Mouse (Mus musculus): ENCODE measurements at regions not wholly inside any gene's neighbourhood (a gene's known extent, or its start where the extent isn't known, plus 50 kb on each side); places are given as distances from the start of the nearest gene placed in this dataset.
A peak's percentile ranks its signal among the peaks of the same experiment; 100 is the strongest.

DNA sequence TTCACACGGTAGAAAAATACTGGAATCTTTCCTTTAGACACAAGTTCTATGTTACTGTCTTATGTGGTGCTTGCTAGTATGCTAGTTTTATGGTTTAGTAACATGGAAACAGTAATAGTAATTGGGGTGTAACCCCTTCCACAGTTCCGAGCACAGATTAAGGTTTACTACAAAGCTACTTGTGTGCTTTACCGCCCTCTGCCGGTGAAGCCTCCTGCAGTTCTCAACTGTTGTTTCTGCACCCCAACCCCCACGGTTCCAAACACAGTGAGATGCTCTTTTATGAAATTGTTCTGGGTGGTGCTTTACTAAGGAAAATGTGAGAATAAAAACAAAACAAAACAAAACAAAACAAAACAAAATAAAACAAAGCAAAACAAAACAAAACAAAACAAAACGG, 234.3 kb downstream of the Hace1 start:
- no peaks in the 10 kb centered on the region for H3K27me3 ChIP-seq (replicated peaks)
- no peak overlapping the region for H3K4me2 ChIP-seq (ENCODE audit: insufficient read depth, low read depth, poor library complexity, severe bottlenecking)
- peaks cover 5% of the 10 kb centered on the region for H3K9me3 ChIP-seq (replicated peaks; ENCODE audit: low read length)
- DNase-seq (ENCODE audit: extremely low read depth) = peak; percentile 48
- in situ Hi-C loops (cut with MboI; ENCODE audit: low pct_ligation_motif_present, low pct_unique_long_range_greater_than_20kb, low sequenced_read_pairs) (no loop called here), dilution Hi-C loops (cut with MboI; ENCODE audit: extremely low pct_ligation_motif_present, extremely low pct_unique_long_range_greater_than_20kb, low sequenced_read_pairs) (no loop called here)
- H3K27ac ChIP-seq (ENCODE audit: insufficient read depth, low read depth) = no peak overlapping the region
- H3K9ac ChIP-seq (ENCODE audit: insufficient read depth, low read depth) = no peak overlapping the region
- no peaks in the 10 kb centered on the region for H3K79me2 ChIP-seq (replicated peaks; ENCODE audit: control insufficient read depth, extremely low read depth, insufficient read depth, poor library complexity, severe bottlenecking)
- no peaks in the 10 kb centered on the region for H3K4me1 ChIP-seq (ENCODE audit: control insufficient read depth in 1 of 2, insufficient read depth in 2 of 2)
- H3K36me3 ChIP-seq (replicated peaks in 1 of 2; ENCODE audit: control insufficient read depth in 1 of 2, insufficient read depth in 1 of 2, low read length in 1 of 2) = no peaks in the 10 kb centered on the region
- H3K4me3 ChIP-seq (replicated peaks in 1 of 3; ENCODE audit: low read depth in 2 of 3, low read length in 2 of 3, poor library complexity in 1 of 3) = no peak overlapping the region
- TF ChIP-seq SIN3A (IDR thresholded peaks at IDR 0.05; ENCODE audit: low read length) (no peak), NRF1 (IDR thresholded peaks at IDR 0.05; ENCODE audit: low read depth, low read length) (no peak), SMC3 (IDR thresholded peaks at IDR 0.05; ENCODE audit: low read depth, low read length) (peak; percentile 55), ZC3H11A (IDR thresholded peaks at IDR 0.05; ENCODE audit: low read depth, low read length) (no peak), MAFK (IDR thresholded peaks at IDR 0.05; ENCODE audit: insufficient replicate concordance, low read length) (no peak), JUN (IDR thresholded peaks at IDR 0.05; ENCODE audit: insufficient read depth, low read depth, low read length) (no peak), RAD21 (IDR thresholded peaks at IDR 0.05; ENCODE audit: low read depth, low read length) (peak; percentile 53), CTCF (conservative IDR thresholded peaks at IDR 0.05 in 1 of 2, IDR thresholded peaks at IDR 0.05 in 1 of 2; ENCODE audit: low read depth in 2 of 2, low read length in 2 of 2) (peak; percentile 36 to 67; a peak in 3 of 4 replicates), MAX (IDR thresholded peaks at IDR 0.05; ENCODE audit: low read length) (no peak), MEF2A (IDR thresholded peaks at IDR 0.05; ENCODE audit: borderline replicate concordance, low read depth, low read length) (no peak), ELF1 (IDR thresholded peaks at IDR 0.05; ENCODE audit: low read depth, low read length) (no peak), E2F4 (IDR thresholded peaks at IDR 0.05; ENCODE audit: insufficient replicate concordance, low read depth, low read length) (no peak)

DNA sequence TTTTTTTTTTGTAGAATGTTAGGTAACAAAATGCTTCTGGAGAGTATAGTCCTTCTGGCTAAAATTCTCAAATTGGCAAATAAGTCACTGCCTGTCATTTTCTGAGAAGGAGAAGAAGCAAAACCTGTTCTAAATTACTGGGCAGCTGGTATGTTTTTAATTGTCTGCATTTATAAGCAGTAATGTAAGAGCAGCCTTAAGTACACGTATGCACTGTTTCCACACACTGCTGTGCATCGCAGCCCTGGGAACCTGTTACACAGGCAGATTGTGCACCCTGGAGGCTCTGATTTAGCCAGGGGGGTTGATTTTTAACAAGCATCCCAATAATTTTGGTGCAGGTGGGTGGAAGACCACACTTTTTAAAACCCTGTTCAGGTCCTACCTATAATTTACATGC, 236.2 kb downstream of the Hace1 start:
- in situ Hi-C loops (cut with MboI; ENCODE audit: low pct_ligation_motif_present, low pct_unique_long_range_greater_than_20kb, low sequenced_read_pairs) = no loop called here
- no peaks in the 10 kb centered on the region for H3K4me1 ChIP-seq (ENCODE audit: control insufficient read depth in 1 of 2, insufficient read depth in 2 of 2)
- H3K4me3 ChIP-seq (replicated peaks in 1 of 3; ENCODE audit: low read depth in 2 of 3, low read length in 2 of 3, poor library complexity in 1 of 3) = no peak overlapping the region
- H3K27ac ChIP-seq (ENCODE audit: insufficient read depth, low read depth) = no peak overlapping the region
- H3K9ac ChIP-seq (ENCODE audit: insufficient read depth, low read depth) = no peak overlapping the region
- DNase-seq (ENCODE audit: extremely low read depth) = no peak
- dilution Hi-C loops (cut with MboI; ENCODE audit: extremely low pct_ligation_motif_present, extremely low pct_unique_long_range_greater_than_20kb, low sequenced_read_pairs) = no loop called here
- peaks cover 5% of the 10 kb centered on the region for H3K9me3 ChIP-seq (replicated peaks; ENCODE audit: low read length)
- TF ChIP-seq MAFK (IDR thresholded peaks at IDR 0.05; ENCODE audit: insufficient replicate concordance, low read length) (no peak), USF2 (conservative IDR thresholded peaks at IDR 0.05; ENCODE audit: low read depth, low read length) (no peak), HCFC1 (IDR thresholded peaks at IDR 0.05; ENCODE audit: low read depth, low read length) (no peak), TCF12 (IDR thresholded peaks at IDR 0.05; ENCODE audit: low read depth, low read length) (no peak), POLR2A (IDR thresholded peaks at IDR 0.05; ENCODE audit: low read depth, low read length) (no peak), ZNF384 (IDR thresholded peaks at IDR 0.05; ENCODE audit: low read depth, low read length) (no peak), NELFE (IDR thresholded peaks at IDR 0.05; ENCODE audit: low read depth, low read length) (no peak), SMC3 (IDR thresholded peaks at IDR 0.05; ENCODE audit: low read depth, low read length) (no peak), UBTF (IDR thresholded peaks at IDR 0.05; ENCODE audit: low read depth, low read length) (no peak), GABPA (IDR thresholded peaks at IDR 0.05; ENCODE audit: insufficient replicate concordance, low read depth, low read length) (no peak), POLR2AphosphoS2 (IDR thresholded peaks at IDR 0.05; ENCODE audit: low read depth, low read length) (no peak), TBP (conservative IDR thresholded peaks at IDR 0.05; ENCODE audit: low read depth, low read length) (no peak), ZC3H11A (IDR thresholded peaks at IDR 0.05; ENCODE audit: low read depth, low read length) (no peak), CTCF (conservative IDR thresholded peaks at IDR 0.05 in 1 of 2, IDR thresholded peaks at IDR 0.05 in 1 of 2; ENCODE audit: low read depth in 2 of 2, low read length in 2 of 2) (no peak), NRF1 (IDR thresholded peaks at IDR 0.05; ENCODE audit: low read depth, low read length) (no peak), ZKSCAN1 (IDR thresholded peaks at IDR 0.05; ENCODE audit: borderline replicate concordance, low read depth, low read length) (no peak), ZMIZ1 (IDR thresholded peaks at IDR 0.05; ENCODE audit: low read depth, low read length) (no peak), EP300 (IDR thresholded peaks at IDR 0.05; ENCODE audit: low read length) (no peak), MXI1 (IDR thresholded peaks at IDR 0.05; ENCODE audit: low read depth, low read length) (no peak)
- H3K36me3 ChIP-seq (replicated peaks in 1 of 2; ENCODE audit: control insufficient read depth in 1 of 2, insufficient read depth in 1 of 2, low read length in 1 of 2) = no peaks in the 10 kb centered on the region
- no peaks in the 10 kb centered on the region for H3K27me3 ChIP-seq (replicated peaks)
- no peak overlapping the region for H3K4me2 ChIP-seq (ENCODE audit: insufficient read depth, low read depth, poor library complexity, severe bottlenecking)
- no peaks in the 10 kb centered on the region for H3K79me2 ChIP-seq (replicated peaks; ENCODE audit: control insufficient read depth, extremely low read depth, insufficient read depth, poor library complexity, severe bottlenecking)
